Mouse (Mus musculus) urinary bladder, postnatal 4 days (tissue): ENCODE results near the gene Gm867.

Source experiments
- DNase-seq, 2 experiments: peaks; one replicate each; pipeline ENCODE4 v3.0.0; 2021 to 2022; ENCODE audit warnings: low spot score in 2 of 2

Gm867 gene

DNA sequence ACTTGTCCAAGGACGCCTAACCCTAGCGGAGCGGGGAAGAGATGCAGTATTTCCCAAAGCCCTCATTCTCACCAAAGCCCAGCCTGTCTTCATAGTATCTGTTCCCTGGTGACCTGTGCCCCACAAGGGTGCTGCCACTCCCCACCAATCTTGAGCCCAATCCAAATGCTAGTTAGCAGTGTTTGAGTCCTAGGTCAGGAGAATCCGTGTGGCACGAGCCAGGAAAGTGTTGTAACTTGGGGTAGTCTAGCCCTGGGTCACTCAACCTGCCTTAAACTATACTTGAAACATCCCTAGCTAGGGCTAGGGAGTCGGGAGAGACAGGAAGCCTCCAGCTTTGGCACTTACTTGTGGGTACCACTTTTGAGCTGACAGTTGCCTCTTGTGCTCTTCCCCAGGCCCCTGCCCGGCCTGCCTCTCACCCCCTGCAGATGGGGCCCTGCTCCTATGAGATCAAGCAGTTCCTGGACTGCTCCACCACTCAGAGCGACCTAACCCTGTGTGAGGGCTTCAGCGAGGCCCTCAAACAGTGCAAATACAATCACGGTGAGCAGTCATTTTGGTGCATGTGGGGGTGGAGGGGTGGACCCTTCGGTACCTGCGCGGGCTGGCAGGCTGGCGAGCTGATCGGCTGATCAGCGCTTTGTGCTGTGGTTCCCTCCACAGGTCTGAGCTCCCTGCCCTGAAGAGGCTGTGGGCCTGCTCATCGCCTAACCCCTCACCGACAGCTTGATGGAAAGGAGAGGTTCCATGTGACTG, 3.4 kb downstream of the Gm867 start:
- DNase-seq, result no peak

DNA sequence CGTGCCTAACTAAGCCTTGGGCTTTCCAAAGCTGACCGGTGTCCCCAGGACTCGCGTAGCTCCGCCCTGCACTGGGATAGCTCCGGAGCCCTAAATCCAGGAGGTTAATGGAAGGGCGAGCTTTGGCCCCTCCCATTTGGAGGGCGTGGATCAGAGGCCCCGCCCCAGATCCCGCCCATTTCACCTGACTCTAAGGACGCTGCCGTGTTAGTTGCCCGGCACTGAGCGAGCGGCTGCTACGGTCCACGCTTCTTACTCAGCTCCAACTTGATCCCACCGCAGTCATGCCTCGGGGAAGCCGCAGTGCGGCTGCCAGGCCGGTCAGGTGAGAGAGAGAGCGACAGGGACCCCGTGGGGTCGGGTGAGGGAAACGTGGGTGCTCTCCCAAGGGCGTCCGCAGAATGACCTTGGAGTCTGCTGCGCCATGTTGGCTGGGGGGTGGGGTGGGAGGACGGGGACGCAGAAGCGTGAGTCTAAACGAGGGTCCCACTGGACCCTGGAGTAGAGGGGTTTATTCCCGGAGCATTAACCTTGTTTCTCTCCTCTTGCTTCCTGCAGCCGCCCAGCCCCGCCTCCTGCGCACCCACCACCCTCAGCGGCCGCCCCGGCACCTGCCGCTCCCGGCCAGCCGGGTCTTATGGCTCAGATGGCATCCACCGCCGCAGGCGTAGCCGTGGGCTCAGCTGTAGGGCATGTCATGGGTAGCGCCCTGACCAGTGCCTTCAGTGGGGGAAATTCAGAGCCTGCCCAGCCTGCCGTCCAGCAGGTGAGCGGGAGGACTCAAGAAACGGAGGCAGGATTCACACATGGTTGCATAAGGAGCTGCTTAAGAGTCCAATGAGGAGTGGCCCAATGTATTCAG, 4.6 kb downstream of the Gm867 start, which contains the start of gene Mmp11:
Mmp11 (minus strand) TSS at position 817 of the 862 bp plus-strand sequence.
- peak in 1 of 2 experiments; percentile 56 for DNase-seq

DNA sequence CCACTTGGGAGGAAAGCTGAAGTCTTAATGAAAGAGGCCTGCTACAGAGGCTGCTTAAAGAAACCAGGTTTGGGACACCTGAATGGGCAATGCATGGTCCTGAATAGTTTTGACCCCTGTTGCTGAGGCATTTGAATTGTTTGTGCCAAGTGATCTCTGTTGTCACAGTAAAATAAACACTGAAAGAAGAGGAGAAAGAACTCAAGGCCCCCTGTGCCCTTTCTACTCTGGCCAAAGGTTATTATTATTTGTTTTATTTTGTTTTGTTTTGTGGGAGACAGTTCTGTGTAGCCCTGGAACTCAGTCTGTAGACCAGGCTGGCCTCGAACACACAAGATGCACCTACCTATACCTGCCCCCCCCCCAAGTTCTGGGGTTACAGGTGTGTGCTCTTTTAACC, 5.5 kb downstream of the Gm867 start:
- DNase-seq, result no peak

DNA sequence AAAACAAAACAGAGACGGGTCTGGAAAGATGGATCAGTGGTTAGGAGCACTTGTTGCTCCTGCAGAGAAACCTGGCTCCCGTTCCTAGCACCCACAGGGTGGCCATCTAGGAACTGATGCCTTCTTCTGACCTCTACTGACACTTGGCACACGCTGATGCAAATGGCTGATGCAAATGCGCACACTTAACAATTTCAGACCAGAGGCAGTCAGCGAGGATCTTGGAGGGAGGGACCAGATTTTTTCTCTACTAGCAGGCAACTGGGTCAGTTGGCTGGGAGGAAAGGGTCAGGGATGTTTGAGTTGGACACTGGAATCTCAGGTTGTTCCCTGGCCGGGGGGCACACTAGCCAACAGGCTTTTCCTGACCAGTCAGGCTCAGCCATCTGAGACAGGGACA, 7.6 kb downstream of the Gm867 start, which contains the start of gene Chchd10:
Chchd10 (plus strand) TSS at position 240 of the 400 bp plus-strand sequence.
- no peak for DNase-seq

DNA sequence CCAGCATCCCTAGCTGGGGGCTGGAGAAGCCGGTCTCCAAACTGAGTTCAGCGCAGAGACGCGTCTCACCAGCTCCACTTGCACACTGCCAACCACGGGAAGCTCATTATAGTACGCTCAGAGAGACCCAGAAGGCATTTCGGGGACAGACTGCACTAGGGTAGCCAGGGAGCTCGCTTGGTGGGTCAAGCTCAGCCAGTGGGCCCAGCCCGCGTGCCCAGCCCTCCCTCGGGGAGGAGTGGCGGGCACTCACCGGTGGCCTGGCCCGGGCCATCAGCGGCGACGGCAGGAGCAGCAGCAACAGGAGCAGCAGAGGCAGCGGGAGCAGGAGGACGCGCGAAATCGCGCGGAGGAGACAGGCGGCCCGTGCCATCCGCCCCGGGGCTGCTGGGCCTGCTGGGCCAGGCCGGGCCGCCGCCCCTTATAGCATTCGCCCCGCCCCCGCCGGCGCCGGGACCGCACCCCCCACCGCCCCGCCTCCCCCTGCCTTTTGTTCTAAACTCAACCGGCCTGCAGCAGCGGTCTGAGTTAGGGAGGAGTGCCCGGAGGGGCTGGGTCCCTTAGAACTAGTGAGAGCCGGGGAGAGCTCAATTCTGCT, 8.3 kb downstream of the Gm867 start:
- peak in 1 of 2 experiments; percentile 60 for DNase-seq

DNA sequence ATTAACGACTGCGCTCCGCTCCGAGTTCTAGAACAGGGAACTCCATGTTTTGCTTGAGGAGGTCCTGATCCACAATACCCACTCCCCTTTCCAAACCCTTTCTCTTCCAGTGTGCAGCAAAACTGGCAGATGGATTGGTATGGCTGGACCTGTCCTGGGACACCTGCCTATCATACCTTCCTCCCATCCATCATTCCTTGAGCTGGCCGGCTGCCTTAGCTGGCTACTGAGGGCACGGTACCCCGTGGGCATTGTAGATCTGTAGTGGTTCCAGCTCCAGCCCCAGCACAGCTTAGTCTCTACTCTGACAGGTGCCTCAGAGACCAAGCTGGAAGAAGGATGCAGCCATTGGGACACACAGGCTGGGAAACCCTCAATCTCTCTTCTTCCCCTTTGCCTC, 9.2 kb downstream of the Gm867 start:
- no peak for DNase-seq

DNA sequence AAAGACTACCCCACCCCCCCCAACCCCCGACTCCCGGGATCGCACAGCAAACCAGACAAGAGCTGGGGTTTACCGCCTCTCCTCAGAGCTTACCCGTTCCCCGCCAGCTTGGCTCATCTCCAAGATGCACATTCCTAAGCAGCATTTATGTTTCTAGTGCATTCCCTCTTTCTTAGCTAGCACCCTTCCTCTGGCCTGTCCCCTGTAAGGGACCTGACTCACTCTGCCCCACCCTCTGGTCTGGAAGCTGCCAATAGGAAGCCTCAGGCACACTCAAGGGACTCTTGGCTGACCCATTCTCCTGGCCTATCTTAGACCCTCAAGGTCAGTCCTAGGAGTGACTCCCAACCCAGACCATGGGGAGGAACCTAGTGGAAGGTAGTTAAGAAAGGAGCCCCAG, 10.2 kb downstream of the Gm867 start:
- DNase-seq, result peak in 1 of 2 experiments; percentile 38

DNA sequence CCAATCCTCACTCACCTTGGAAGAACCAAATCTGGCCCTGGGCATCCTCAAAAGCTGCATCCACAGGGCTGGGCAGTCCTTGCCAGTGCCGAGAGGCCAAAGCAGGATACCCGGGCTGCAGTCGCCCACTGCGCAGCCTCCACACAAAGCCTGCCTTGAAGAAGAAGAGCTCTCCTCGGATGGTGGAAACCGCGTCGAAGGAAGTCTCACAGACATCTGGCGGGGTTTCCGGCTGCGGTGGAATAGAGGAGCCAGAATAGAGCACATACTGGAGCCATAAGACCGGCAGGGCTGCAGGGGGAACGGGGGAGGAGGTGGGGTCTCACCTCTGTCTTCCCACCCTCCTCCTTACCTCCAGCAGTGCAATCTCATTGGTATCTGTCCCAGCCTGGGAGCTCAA, 14.1 kb downstream of the Gm867 start:
- no peak for DNase-seq

DNA sequence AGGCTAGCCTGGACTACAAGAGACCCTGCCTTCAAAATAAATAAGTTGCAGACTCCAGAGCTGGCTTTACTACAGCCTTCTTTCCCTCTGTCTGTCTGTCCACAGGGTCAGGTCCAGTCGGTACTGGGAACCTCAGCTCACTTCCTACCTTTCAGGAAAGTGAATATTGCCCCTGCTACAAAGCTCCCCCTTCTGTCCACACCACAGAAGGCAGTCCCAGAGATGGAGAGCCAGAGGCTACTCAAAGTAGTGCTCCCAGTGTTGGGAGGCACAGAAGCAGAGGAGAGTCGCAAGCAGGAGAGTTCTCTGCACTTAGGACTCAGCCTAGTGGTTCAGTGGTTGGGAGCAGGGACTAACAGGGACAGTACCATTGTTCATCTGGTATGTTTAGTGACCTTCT, 16.1 kb downstream of the Gm867 start:
- DNase-seq, result no peak

DNA sequence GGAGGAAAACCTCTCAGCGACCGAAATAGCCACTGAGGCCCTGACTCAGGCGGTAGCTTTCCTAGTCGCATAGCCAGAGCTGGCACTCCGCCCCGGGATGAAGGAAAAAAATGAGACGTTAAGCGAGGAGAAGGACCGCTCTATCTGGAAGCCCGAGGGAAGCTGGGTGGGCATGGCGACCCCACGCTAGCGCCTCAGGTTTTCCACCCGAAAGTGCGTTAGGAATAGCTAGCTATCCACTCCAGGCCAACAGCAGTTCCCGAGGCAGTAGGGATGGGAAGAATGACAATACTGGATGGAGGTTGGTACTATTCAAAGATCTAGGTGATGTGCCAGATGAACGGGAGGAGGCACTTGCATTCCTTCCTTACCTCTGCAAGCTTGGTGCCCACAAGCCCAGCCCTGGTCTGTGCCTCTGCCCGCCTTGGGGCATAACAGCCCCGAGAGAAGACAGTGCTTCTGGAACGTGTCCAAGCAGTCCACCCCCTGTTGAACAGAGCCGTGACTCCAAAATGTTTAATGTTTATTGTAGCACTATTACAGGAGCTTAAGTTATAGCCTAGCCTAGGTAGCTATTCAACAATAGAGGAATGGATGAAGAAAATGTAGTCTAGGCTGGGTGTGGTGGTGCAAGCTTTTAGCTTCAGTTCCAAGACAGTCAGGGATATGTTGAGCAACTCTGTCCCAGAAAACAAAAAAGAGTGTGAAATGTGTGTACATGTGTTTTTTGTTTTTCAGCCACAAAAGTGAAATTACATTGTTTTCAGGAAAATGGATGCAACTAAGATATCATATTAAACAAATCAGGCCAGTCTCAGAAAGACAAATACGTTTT, 18.5 kb downstream of the Gm867 start:
- no peak for DNase-seq

DNA sequence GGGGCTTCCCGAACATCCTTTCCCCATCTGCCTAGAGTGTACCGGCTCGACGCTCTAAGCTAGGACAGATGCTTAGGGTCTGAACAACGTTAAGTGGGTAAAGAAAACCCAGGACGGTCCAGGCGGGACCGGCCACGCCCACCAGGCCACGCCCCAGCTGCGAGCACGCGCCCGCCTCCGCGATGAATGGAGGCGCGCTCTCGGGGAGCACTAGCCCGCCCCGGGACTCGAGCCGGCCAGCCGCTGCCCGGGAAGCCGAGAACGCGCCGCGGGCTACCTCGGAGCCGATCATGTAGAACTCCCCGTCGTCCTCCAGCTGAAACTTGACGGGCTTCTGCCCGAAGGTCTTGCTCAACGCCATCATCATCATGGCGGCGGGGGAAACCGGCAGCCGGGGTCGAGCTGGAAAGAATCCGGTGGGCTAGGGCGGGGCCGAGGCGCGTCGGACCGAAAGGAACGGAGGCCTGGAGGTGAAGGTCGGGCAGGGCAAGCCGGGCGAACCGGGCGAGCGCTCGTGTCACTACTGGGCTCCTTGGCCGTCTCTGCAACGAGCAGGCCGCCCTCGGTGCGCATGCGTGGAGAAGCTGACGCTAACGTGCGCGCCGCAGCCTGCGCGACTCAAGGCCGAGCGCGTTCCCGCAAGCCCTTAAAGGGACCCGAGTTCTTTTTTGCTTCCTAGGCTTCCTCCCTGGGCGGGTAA, 19.3 kb downstream of the Gm867 start, which contains the start of gene Smarcb1:
Smarcb1 (minus strand) TSS at position 592 of the 700 bp plus-strand sequence.
- peak; percentile 91 to 95 for DNase-seq

DNA sequence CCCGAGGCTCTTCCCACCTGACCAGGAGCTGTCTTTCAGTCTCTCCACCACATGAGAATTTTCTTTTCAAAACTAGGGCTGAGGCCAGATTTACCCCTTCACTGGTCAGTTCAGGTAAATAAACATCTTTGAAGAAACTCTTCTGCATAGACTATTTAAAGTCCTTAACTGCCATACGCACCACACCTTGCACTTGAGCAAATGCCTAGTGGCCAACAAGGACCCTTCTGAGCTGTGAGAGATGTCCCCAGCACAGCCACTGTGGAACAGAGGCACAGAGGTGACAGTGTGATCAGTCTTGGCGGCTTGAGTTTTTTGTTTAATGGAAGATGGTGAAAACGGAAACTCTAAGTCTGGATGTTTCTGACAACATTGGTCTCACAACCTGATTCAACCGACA, 21.4 kb downstream of the Gm867 start:
- no peak for DNase-seq

DNA sequence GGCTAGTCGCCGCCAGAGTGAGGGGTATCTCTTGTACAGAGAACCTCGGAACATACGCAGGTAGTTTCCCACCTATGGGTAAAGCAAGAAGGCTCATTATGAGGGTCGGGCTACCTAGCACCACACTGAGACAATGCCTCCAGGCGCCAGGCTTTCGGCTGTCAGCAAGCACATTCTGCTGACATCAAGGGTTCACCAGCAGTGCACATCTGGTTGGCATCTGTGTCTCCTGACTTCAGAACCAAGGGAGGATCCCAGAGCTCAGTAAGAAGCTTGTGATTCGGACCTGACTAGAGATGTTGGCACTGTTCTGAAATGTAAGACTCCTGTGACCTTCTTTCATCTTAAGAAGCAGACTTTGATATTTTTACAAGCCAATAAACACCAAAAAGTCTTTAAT, 23.6 kb downstream of the Gm867 start:
- DNase-seq, result no peak

DNA sequence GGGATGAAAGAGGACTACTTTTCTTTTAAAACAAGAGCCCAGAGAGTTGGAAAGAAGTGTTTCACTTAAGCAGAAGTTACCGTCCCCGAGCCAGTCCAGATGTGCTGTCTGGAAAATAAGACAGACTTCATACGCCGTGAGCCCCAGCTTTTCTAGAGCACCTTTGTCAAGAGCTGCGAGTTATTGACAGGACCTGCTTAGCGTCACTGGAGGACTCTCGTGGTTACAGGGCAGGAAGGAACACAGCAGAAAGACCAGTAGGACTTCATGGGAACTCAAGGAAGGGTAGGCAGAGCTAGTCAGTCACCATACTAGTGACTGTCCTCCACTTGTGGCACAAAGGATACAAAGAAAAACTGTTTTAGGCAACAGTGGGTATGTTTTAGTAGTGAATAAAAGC, 24.9 kb downstream of the Gm867 start:
- DNase-seq, result no peak

DNA sequence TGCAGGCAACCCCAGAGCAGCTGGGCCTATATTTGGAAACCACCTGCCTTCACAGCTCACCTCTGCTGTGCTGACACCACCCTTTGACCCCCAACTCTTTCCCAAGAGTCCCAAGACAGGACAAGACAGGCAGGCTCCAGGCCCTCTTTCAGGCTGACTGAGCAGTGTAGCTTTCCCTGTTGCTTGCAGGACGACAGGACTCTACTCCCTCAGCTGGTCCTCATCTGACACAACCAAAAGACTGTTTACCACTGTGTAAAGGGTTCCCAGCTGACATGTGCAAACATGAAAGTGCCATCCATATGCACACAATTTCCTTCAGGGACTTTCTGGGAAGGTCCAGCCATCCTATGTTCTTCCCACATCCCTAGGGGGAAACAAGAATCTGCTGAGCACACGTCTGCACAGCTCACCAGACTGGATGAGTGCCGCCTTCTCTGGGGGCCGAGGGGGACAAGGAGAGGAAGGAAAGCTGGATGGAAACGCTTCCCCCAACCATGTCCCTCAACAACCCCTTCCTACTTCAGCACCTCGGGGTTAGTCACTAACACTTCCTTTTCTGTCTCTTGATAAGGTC, 27.4 kb downstream of the Gm867 start:
- DNase-seq, result no peak

DNA sequence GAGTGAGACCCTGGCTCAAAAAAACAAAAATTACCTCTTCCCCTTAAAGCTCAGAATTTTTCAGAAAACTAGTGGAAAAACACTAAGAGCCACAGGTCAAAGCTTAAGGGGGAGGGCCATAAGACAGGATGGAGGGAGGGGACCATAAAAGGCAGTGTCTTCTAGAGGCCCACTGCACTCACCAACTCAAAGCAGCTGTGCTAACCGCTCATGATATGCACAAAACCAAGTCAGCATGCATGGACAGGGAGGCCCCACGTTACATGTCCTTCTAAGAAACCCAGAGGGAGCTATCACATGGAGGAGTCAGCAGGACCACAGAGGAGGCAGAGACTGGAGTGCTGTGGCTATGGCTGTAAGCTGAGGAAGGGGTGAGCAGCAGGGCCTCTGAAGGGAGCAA, 29.8 kb downstream of the Gm867 start:
- DNase-seq, result no peak

DNA sequence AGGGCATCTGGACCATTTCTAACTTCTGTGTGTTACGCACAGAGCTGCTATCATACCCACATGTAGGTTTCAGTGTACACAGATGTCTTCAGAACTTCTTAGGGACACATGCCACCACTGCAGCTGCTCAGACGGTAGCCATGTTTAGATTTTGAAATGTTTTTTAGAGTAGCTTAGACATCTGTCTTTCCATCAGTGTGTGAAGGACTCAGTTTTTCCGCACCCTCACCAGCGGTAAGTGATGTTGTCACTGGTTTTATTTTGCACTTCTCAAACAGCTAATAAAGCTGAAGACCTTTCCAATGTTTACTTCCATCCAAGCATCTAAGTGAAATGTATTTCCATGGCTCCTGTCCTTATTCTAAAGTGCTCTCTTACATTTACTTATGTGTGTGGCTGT, 33.6 kb downstream of the Gm867 start:
- DNase-seq, result no peak

DNA sequence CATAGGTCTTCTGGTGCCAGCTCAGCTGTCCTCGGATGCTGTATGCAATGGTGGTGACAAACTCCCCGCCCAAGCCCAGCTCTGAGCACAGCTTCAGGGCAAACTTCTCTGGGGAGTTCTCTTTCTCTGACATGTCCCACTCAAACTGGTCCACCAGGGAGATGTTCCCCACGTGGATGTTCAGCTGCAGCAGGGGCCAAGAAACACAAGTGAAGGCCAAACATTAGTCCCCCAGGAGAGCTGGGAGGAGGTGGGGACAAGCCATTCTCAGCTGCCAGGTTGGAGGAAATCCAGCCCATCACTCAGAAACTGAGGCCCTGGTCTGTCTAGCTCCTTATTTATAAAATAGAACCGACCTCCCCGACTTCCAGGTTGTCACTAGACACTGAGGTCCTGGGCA, 36.1 kb downstream of the Gm867 start:
- DNase-seq, result no peak

DNA sequence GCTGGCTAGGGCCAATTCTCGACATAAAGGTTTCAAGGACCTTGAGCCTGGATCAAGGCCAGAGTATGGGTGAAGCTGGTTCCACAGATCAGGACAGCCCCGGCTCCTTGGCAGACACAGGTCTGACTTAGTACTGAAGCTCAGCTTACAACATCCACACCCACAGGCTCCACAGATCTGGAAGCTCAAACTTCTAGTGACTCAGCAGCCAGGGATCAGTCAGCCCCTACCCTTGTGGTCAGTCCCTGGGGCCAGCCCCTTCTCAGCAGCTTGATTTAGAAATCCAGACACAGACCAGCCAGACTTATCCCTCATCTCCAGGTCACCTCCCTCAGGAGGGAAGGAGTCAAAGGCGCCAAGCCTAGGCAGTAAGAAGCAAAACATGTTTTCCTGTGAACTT, 41.6 kb downstream of the Gm867 start:
- peak in 1 of 2 experiments; percentile 61 for DNase-seq

DNA sequence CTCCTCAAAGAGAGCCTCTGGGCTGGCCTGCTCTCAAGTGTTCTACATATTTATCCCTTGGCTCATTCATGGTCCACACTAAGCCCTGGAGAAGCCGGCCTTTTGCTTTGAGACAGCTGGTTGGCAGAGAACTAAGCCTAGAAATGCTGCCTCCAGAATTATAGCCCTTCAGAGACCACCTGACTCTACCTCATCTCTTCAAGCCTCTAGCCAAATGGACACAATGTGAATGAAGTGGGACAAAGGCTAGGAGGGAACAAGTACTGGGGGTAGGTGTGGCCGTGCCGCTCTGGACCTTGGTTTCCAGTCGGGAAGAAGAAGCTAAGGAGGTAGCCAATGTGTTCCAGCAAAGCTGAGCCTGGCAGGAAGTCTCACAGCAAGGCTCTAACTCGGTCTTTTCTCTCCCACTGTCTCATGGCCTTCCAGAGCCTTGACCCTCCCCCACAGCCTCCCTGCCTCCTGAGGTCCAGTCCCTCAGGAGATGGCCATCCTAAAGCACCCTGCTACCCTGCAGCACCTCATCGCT, 42.4 kb downstream of the Gm867 start:
- no peak for DNase-seq
